Mouse (Mus musculus) effector memory CD4-positive, alpha-beta T cell, adult 5 months (primary cell): Measurements from ENCODE around the gene Tmem144. TPM values are rescaled to one million over a fixed set of nuclear protein-coding genes. Genes with fewer than 3 reads are reported as not detected.

Source experiments
- polyA plus RNA-seq: library from polyadenylated mRNA; unstranded; fragments of 100-300 nt; shearing (Covaris generic); gene quantifications from one replicate; pipeline ENCODE4 v1.2.1, GENCODE M21; 2017

The Tmem144 gene
- polyA plus RNA-seq: 0.17 TPM

DNA sequence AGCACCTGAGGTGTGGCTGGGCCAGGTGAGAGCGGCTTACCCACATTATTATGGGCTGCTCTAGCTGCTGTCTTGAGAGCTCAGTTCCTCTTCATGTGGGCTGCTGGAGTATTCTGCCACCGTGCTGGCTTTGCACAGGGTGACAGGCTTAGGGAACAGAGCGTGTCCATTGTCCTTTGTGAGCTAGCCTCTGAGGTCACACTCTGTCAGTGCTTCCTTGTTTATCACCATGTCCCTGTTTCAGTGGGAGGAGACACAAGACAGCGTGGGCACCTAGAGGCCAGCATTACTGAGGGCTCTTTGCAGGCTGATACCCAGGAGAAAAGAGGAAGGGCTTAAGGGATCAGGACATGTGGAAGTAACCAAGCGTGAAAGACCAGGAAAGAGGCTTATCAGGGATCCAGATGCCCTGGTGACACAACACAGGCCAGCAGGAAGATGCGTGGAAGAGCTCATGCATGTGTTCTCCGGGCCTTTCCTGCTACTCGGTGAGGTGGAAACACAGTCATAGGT, at the start of gene Tmem144:
Tmem144 (minus strand) TSS at position 120 of the 513 bp plus-strand sequence.

DNA sequence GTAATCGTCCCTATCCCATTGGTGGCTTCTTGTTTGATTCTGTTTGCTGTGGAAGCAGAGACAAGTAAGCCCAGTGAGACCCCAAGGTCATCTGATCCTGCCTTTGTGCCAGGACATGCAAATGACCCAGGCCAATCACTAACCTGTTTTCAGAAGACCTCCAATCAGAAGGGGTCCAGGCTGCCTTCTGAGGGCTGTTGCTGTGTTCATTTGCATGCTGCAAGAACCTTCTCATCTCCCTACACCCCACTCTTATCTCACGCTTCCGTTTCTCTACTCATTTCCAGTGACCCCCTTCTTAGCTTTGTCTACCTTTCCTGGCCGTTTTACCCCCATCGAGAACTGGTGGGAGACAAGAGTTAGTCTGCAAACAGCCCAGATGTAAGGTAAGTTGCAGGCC, 31.7 kb upstream of the Tmem144 start, which contains the start of gene Fam198b:
Fam198b (plus strand) TSS at position 229 of the 400 bp plus-strand sequence.

Other genes with a start within 250 kb of the Tmem144 start
- 5.4 TPM for gene 4930579G24Rik, start 223.7 kb downstream of the Tmem144 start, polyA plus RNA-seq
- gene Etfdh, start 223.3 kb downstream of the Tmem144 start, polyA plus RNA-seq: 40.3 TPM
- gene Rxfp1, start 114.9 kb downstream of the Tmem144 start, polyA plus RNA-seq: not detected
- gene Fam198b, start 31.8 kb upstream of the Tmem144 start, polyA plus RNA-seq: 0.12 TPM